Mouse (Mus musculus): ENCODE measurements at regions not wholly inside any gene's neighbourhood (a gene's known extent, or its start where the extent isn't known, plus 50 kb on each side); places are given as distances from the start of the nearest gene placed in this dataset.

GRCm38 (mm10) chr12:25224201-25224600 lies 127.3 kb upstream of the Id2 start:
- DNase-seq (ENCODE audit: low spot score): no peak

- no peak for DNase-seq (ENCODE audit: low spot score)
Observed at GRCm38 (mm10) chr12:25223539-25223938, 126.6 kb upstream of the Id2 start.

- no peak for DNase-seq (ENCODE audit: low spot score)
Observed at GRCm38 (mm10) chr12:25220780-25221106, 123.8 kb upstream of the Id2 start.

GRCm38 (mm10) chr12:25220096-25220779 lies 123.3 kb upstream of the Id2 start:
- DNase-seq (ENCODE audit: low spot score): no peak

GRCm38 (mm10) chr12:25219546-25219945 lies 122.6 kb upstream of the Id2 start:
- DNase-seq (ENCODE audit: low spot score): peak; percentile 28

GRCm38 (mm10) chr12:25216792-25217516 lies 120.0 kb upstream of the Id2 start:
- DNase-seq (ENCODE audit: low spot score): peak; percentile 56

- no peak for DNase-seq (ENCODE audit: low spot score)
Observed at GRCm38 (mm10) chr12:25215266-25215665, 118.3 kb upstream of the Id2 start.

GRCm38 (mm10) chr12:25213782-25214478 lies 117.0 kb upstream of the Id2 start:
- no peak for DNase-seq (ENCODE audit: low spot score)

- no peak for DNase-seq (ENCODE audit: low spot score)
Observed at GRCm38 (mm10) chr12:25211331-25211730, 114.4 kb upstream of the Id2 start.

- DNase-seq (ENCODE audit: low spot score): no peak
Observed at GRCm38 (mm10) chr12:25210597-25210996, 113.7 kb upstream of the Id2 start.

GRCm38 (mm10) chr12:25209333-25209728 lies 112.4 kb upstream of the Id2 start:
- peak; percentile 50 for DNase-seq (ENCODE audit: low spot score)

- DNase-seq (ENCODE audit: low spot score): peak; percentile 49
Observed at GRCm38 (mm10) chr12:25208670-25209332, 111.9 kb upstream of the Id2 start.

- DNase-seq (ENCODE audit: low spot score): no peak
Observed at GRCm38 (mm10) chr12:25203371-25204067, 106.6 kb upstream of the Id2 start.

- DNase-seq (ENCODE audit: low spot score): no peak
Observed at GRCm38 (mm10) chr12:25200161-25200560, 103.2 kb upstream of the Id2 start.

GRCm38 (mm10) chr12:25197757-25198156 lies 100.8 kb upstream of the Id2 start:
- DNase-seq (ENCODE audit: low spot score): no peak

GRCm38 (mm10) chr12:25196022-25196421 lies 99.1 kb upstream of the Id2 start:
- DNase-seq (ENCODE audit: low spot score): no peak

- DNase-seq (ENCODE audit: low spot score): no peak
Observed at GRCm38 (mm10) chr12:25192216-25192615, 95.3 kb upstream of the Id2 start.

- DNase-seq (ENCODE audit: low spot score): peak; percentile 19
Observed at GRCm38 (mm10) chr12:25190360-25190759, 93.4 kb upstream of the Id2 start.

- DNase-seq (ENCODE audit: low spot score): peak; percentile 21
Observed at GRCm38 (mm10) chr12:25189174-25189761, 92.3 kb upstream of the Id2 start.

GRCm38 (mm10) chr12:25188556-25188955 lies 91.6 kb upstream of the Id2 start:
- DNase-seq (ENCODE audit: low spot score): no peak

- no peak for DNase-seq (ENCODE audit: low spot score)
Observed at GRCm38 (mm10) chr12:25187216-25187615, 90.3 kb upstream of the Id2 start.

- no peak for DNase-seq (ENCODE audit: low spot score)
Observed at GRCm38 (mm10) chr12:25182680-25183079, 85.7 kb upstream of the Id2 start.

Measured in urinary bladder, postnatal 14 days (tissue).